In the genomic region with DNA sequence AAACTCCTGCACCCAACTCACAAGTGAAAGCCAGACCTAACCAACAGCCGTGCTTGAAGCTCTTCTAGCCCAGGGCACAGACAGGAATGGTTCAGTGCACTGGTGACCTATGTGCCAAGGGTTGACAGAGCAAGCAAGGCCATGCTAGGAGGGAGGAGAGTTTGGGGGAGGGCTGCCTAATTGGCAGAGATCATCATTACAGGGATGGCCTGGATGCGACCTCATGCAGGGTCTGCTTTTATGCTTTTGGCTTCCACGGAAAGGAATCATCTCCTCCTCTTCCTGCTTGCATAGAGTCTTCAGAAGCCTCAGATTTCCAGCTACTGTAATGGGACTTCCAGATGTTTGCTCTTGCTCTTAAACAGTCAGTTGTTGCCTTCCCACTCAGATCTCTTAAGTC, we compare ENCODE assay signal across 11 mouse cellular contexts. TPM values are rescaled to one million over a fixed set of nuclear protein-coding genes. Genes with fewer than 3 reads are reported as not detected.
A peak's percentile ranks its signal among the peaks of the same experiment; 100 is the strongest.
DNase-seq lines count a peak whose midpoint lies in the region.
"Had no signal": no experiment of that assay in that cellular context is flagged by ENCODE, and none has a peak within 500 bp of the region (broad histone marks: within the 10 kb centered on the region; RNA-seq: fewer than 3 reads in every experiment).

No protein-coding gene starts in this region.

- intact Hi-C loops in gastrocnemius, postnatal 14 days (cut with DNase I; ENCODE audit: low total_unique reads): loop anchor here (10.0 kb wide), 1 partner anchor 145 kb away; the partner anchor contains the start of gene St3gal5

- DNase-seq in gastrocnemius, postnatal 14 days: peak; percentile 23
- DNase-seq in gastrocnemius, postnatal 10 days: no peak
- peak; percentile 18 for DNase-seq in kidney, adult 18-20 months
- no peak for DNase-seq in kidney, postnatal 14 days
- DNase-seq in kidney, adult 9 months: peak; percentile 43
- DNase-seq in spleen, postnatal 4 days (ENCODE audit: low spot score in 2 of 2): no peak
- DNase-seq in thymus, postnatal 14 days: no peak
- DNase-seq: cerebellum, adult 2 months; liver, postnatal 0 days; lung, postnatal 14 days; thymus, adult 18-20 months had no signal

RNA-seq across cellular contexts. Expression of gene Polr1a, which starts 40.9 kb away (rescaled TPM):
- total RNA-seq in gastrocnemius, postnatal 14 days (2021): 10 to 100 TPM; 31.3 to 35.4 TPM
- total RNA-seq in gastrocnemius, postnatal 10 days (2021): 10 to 100 TPM; 32.8 to 35.7 TPM

RNA-seq across cellular contexts. Expression of gene Ptcd3, which starts 41.2 kb away (rescaled TPM):
- total RNA-seq in gastrocnemius, postnatal 14 days (2021): 10 to 100 TPM; 70.4 to 78.1 TPM
- 10 to 100 TPM; 71.1 to 76.2 TPM for total RNA-seq in gastrocnemius, postnatal 10 days (2021)

Comparison
In these comparisons a context has a peak if more than half of its experiments do, and no peak if none do; other contexts are left out.
1. DNase-seq: peak in gastrocnemius, postnatal 14 days (single experiment), kidney, adult 18-20 months (single experiment) and kidney, adult 9 months (single experiment); none in gastrocnemius, postnatal 10 days (single experiment), kidney, postnatal 14 days (single experiment), spleen, postnatal 4 days (0 of 2) and thymus, postnatal 14 days (single experiment).